Mouse (Mus musculus) CH12.LX (cell line): ENCODE measurements around the gene Nr1h4. TPM values are rescaled to one million over a fixed set of nuclear protein-coding genes. Genes with fewer than 3 reads are reported as not detected.

Experiments used
- DNase-seq: peaks from one replicate; pipeline ENCODE4 v3.0.0-alpha.2; 2013; ENCODE audit errors: extremely low read depth
- H3K27ac ChIP-seq: 2 replicates; pipeline ENCODE4 v1.5.1; 2012; ENCODE audit warnings: low read depth, mild to moderate bottlenecking, control low read depth, moderate library complexity; ENCODE audit not compliant: insufficient read depth
- H3K27me3 ChIP-seq: replicated peaks from 2 replicates; pipeline ENCODE3; 2012; ENCODE audit warnings: inconsistent platforms
- H3K36me3 ChIP-seq, 2 experiments: replicated peaks in 1 of 2; 2 replicates each; pipeline versions ENCODE3 to v1.6.1; 2012; ENCODE audit warnings: inconsistent platforms in 1 of 2, low read length in 1 of 2, mild to moderate bottlenecking in 1 of 2, mixed read lengths in 1 of 2, moderate library complexity in 1 of 2; ENCODE audit not compliant: control insufficient read depth in 1 of 2, insufficient read depth in 1 of 2
- H3K4me1 ChIP-seq, 2 experiments: 2 replicates each; pipeline ENCODE4 v1.6.1; 2012; ENCODE audit warnings: inconsistent platforms in 1 of 2, moderate library complexity in 1 of 2; ENCODE audit not compliant: insufficient read depth in 2 of 2, control insufficient read depth in 1 of 2
- H3K4me2 ChIP-seq: 2 replicates; pipeline ENCODE4 v1.6.1; 2012; ENCODE audit warnings: low read depth, mild to moderate bottlenecking, control low read depth; ENCODE audit not compliant: poor library complexity, insufficient read depth, severe bottlenecking
- H3K4me3 ChIP-seq, 3 experiments: fragments of 150-350 bp in 1 of 3; sonication (generic) in 1 of 3; replicated peaks in 1 of 3; 2 replicates each; pipeline versions ENCODE3 to v1.5.1; 2011 to 2012; ENCODE audit warnings: low read depth in 2 of 3, low read length in 2 of 3, mild to moderate bottlenecking in 2 of 3, moderate library complexity in 2 of 3, control low read depth in 1 of 3, improper control_type of control experiment in 1 of 3, inconsistent platforms in 1 of 3, mixed read lengths in 1 of 3; ENCODE audit not compliant: poor library complexity in 1 of 3
- H3K79me2 ChIP-seq: replicated peaks from 2 replicates; pipeline ENCODE4 v1.6.1; 2012; ENCODE audit warnings: mild to moderate bottlenecking, moderate library complexity; ENCODE audit not compliant: control insufficient read depth, poor library complexity, insufficient read depth, severe bottlenecking; ENCODE audit errors: extremely low read depth
- H3K9ac ChIP-seq: 2 replicates; pipeline ENCODE4 v1.6.1; 2012; ENCODE audit warnings: low read depth, mild to moderate bottlenecking, control low read depth, moderate library complexity; ENCODE audit not compliant: insufficient read depth
- H3K9me3 ChIP-seq: replicated peaks from 2 replicates; pipeline ENCODE3; 2012; ENCODE audit warnings: low read length, inconsistent platforms, mixed read lengths
- CTCF ChIP-seq, 2 experiments: IDR thresholded peaks in 1 of 2; conservative IDR thresholded peaks in 1 of 2; 2 replicates each; pipeline ENCODE4 v1.5.1; 2011 to 2012; ENCODE audit warnings: low read depth in 2 of 2, low read length in 2 of 2, improper control_type of control experiment in 1 of 2, inconsistent platforms in 1 of 2, mild to moderate bottlenecking in 1 of 2, moderate library complexity in 1 of 2
- ELF1 ChIP-seq: IDR thresholded peaks from 2 replicates; pipeline ENCODE4 v1.6.1; 2014; ENCODE audit warnings: low read depth, mild to moderate bottlenecking, inconsistent platforms, low read length, improper control_type of control experiment
- EP300 ChIP-seq: IDR thresholded peaks from 2 replicates; pipeline ENCODE4 v1.6.1; 2011; ENCODE audit warnings: low read length, improper control_type of control experiment
- GABPA ChIP-seq: IDR thresholded peaks from 2 replicates; pipeline ENCODE4 v1.6.1; 2012; ENCODE audit warnings: low read depth, low read length, improper control_type of control experiment, inconsistent platforms; ENCODE audit not compliant: insufficient replicate concordance
- HCFC1 ChIP-seq: IDR thresholded peaks from 2 replicates; pipeline ENCODE4 v1.6.1; 2012; ENCODE audit warnings: low read depth, mild to moderate bottlenecking, inconsistent platforms, low read length, improper control_type of control experiment
- JUN ChIP-seq: IDR thresholded peaks from 2 replicates; pipeline ENCODE4 v1.6.1; 2011; ENCODE audit warnings: low read depth, mild to moderate bottlenecking, low read length, improper control_type of control experiment, moderate library complexity; ENCODE audit not compliant: insufficient read depth
- JUND ChIP-seq: conservative IDR thresholded peaks from 2 replicates; pipeline ENCODE4 v1.6.1; 2011; ENCODE audit warnings: low read depth, low read length, improper control_type of control experiment
- KAT2A ChIP-seq: IDR thresholded peaks from 2 replicates; pipeline ENCODE4 v1.6.1; 2012; ENCODE audit warnings: low read length, improper control_type of control experiment, inconsistent platforms; ENCODE audit not compliant: insufficient replicate concordance
- MAFK ChIP-seq: IDR thresholded peaks from 2 replicates; pipeline ENCODE4 v1.6.1; 2011; ENCODE audit warnings: low read length, improper control_type of control experiment; ENCODE audit not compliant: insufficient replicate concordance
- MAX ChIP-seq: IDR thresholded peaks from 2 replicates; pipeline ENCODE4 v1.6.1; 2011; ENCODE audit warnings: low read length, improper control_type of control experiment
- MEF2A ChIP-seq: IDR thresholded peaks from 2 replicates; pipeline ENCODE4 v1.6.1; 2014; ENCODE audit warnings: low read depth, mild to moderate bottlenecking, inconsistent platforms, low read length, improper control_type of control experiment, borderline replicate concordance
- MXI1 ChIP-seq: IDR thresholded peaks from 2 replicates; pipeline ENCODE4 v1.6.1; 2011; ENCODE audit warnings: mild to moderate bottlenecking, low read depth, low read length, improper control_type of control experiment
- MYC ChIP-seq: IDR thresholded peaks from 2 replicates; pipeline ENCODE4 v1.6.1; 2011; ENCODE audit warnings: low read depth, mild to moderate bottlenecking, improper control_type of control experiment, low read length
- NRF1 ChIP-seq: IDR thresholded peaks from 2 replicates; pipeline ENCODE4 v1.6.1; 2014; ENCODE audit warnings: low read depth, mild to moderate bottlenecking, inconsistent platforms, low read length, improper control_type of control experiment, moderate library complexity
- POLR2A ChIP-seq: IDR thresholded peaks from 2 replicates; pipeline ENCODE4 v1.6.1; 2011; ENCODE audit warnings: low read depth, mild to moderate bottlenecking, improper control_type of control experiment, low read length
- RCOR1 ChIP-seq: conservative IDR thresholded peaks from 2 replicates; pipeline ENCODE4 v1.6.1; 2012; ENCODE audit warnings: low read depth, mild to moderate bottlenecking, inconsistent platforms, low read length, improper control_type of control experiment
- SIN3A ChIP-seq: IDR thresholded peaks from 2 replicates; pipeline ENCODE4 v1.6.1; 2012; ENCODE audit warnings: low read length, improper control_type of control experiment, inconsistent platforms
- SMC3 ChIP-seq: IDR thresholded peaks from 2 replicates; pipeline ENCODE4 v1.6.1; 2011; ENCODE audit warnings: low read depth, low read length, improper control_type of control experiment
- TCF12 ChIP-seq: IDR thresholded peaks from 2 replicates; pipeline ENCODE4 v1.6.1; 2014; ENCODE audit warnings: low read depth, mild to moderate bottlenecking, inconsistent platforms, low read length, improper control_type of control experiment
- UBTF ChIP-seq: IDR thresholded peaks from 2 replicates; pipeline ENCODE4 v1.6.1; 2012; ENCODE audit warnings: low read depth, mild to moderate bottlenecking, inconsistent platforms, low read length, improper control_type of control experiment, moderate library complexity
- USF2 ChIP-seq: conservative IDR thresholded peaks from 2 replicates; pipeline ENCODE4 v1.6.1; 2011; ENCODE audit warnings: low read depth, low read length, improper control_type of control experiment
- ZKSCAN1 ChIP-seq: IDR thresholded peaks from 2 replicates; pipeline ENCODE4 v1.6.1; 2012; ENCODE audit warnings: low read depth, inconsistent platforms, low read length, improper control_type of control experiment, borderline replicate concordance
- dilution Hi-C: fragments of 300-500 bp; cut with MboI; formaldehyde crosslinking; loops from 2 replicates; pipeline ENCODE4 v1.14.3; 2020; ENCODE audit warnings: low sequenced_read_pairs; ENCODE audit not compliant: extremely low pct_unique_long_range_greater_than_20kb, extremely low pct_ligation_motif_present
- in situ Hi-C: fragments of 300-500 bp; cut with MboI; formaldehyde crosslinking; loops from 3 replicates; pipeline ENCODE4 v1.14.3; 2019; ENCODE audit warnings: low sequenced_read_pairs, low pct_ligation_motif_present, low pct_unique_long_range_greater_than_20kb, mixed read lengths
- polyA plus RNA-seq: library from polyadenylated mRNA; unstranded; fragments of >175 nt; gene quantifications from 2 replicates; pipeline ENCODE4 v1.2.1, GENCODE M21; 2012; ENCODE audit warnings: low read depth; ENCODE audit not compliant: insufficient read length
- total RNA-seq, 2 experiments: library from RNA; depleted of rRNA; stranded (reverse); fragments of 300-350 nt in 1 of 2; fragments of >200 nt in 1 of 2; gene quantifications; 2 replicates each; pipeline ENCODE4 v1.2.3; 2012 to 2014

Nr1h4 gene
- total and polyA plus RNA-seq, 3 experiments, result not detected

GRCm38 (mm10) chr10:89501902-89502301 is 31.5 kb downstream of the Nr1h4 start:
- in situ Hi-C loops, result no loop called here

GRCm38 (mm10) chr10:89495537-89495936 is 37.8 kb downstream of the Nr1h4 start:
- Histone ChIP-seq H3K9me3 (no peaks in the 10 kb centered on the region), H3K4me1 (no peaks in the 10 kb centered on the region), H3K79me2 (no peaks in the 10 kb centered on the region), H3K36me3 (no peaks in the 10 kb centered on the region), H3K9ac (no peak overlapping the region), H3K27ac (no peak overlapping the region), H3K27me3 (no peaks in the 10 kb centered on the region), H3K4me2 (no peak overlapping the region), H3K4me3 (no peak overlapping the region)
- DNase-seq, result no peak
- no peak for TF ChIP-seq GABPA
- TF ChIP-seq SMC3, result no peak
- TF ChIP-seq CTCF (conservative IDR thresholded peaks at IDR 0.05 in 1 of 2, IDR thresholded peaks at IDR 0.05 in 1 of 2; ENCODE audit: low read depth in 2 of 2, low read length in 2 of 2), result no peak
- no peak for TF ChIP-seq MAX
- no peak for TF ChIP-seq HCFC1
- TF ChIP-seq MXI1, result no peak
- TF ChIP-seq MEF2A, result no peak
- no peak for TF ChIP-seq KAT2A
- no peak for TF ChIP-seq MAFK
- TF ChIP-seq NRF1, result no peak
- TF ChIP-seq UBTF, result no peak
- no peak for TF ChIP-seq RCOR1
- TF ChIP-seq ZKSCAN1, result no peak
- TF ChIP-seq JUN, result no peak
- TF ChIP-seq EP300, result no peak
- TF ChIP-seq TCF12, result no peak
- TF ChIP-seq MYC, result no peak
- dilution Hi-C loops (no loop called here), in situ Hi-C loops (no loop called here)

More at GRCm38 (mm10) chr10:89501902-89502301, 31.5 kb downstream of the Nr1h4 start:
- Histone ChIP-seq H3K79me2 (no peaks in the 10 kb centered on the region), H3K9me3 (no peaks in the 10 kb centered on the region), H3K4me1 (no peaks in the 10 kb centered on the region), H3K9ac (no peak overlapping the region), H3K27me3 (no peaks in the 10 kb centered on the region), H3K4me3 (no peak overlapping the region), H3K27ac (no peak overlapping the region)
- no peak for DNase-seq
- dilution Hi-C loops, result no loop called here
- TF ChIP-seq KAT2A (no peak), POLR2A (no peak), SIN3A (no peak), MAX (no peak), ELF1 (no peak), UBTF (no peak), JUND (no peak), USF2 (no peak), ZKSCAN1 (no peak), CTCF (conservative IDR thresholded peaks at IDR 0.05 in 1 of 2, IDR thresholded peaks at IDR 0.05 in 1 of 2; ENCODE audit: low read depth in 2 of 2, low read length in 2 of 2) (no peak), NRF1 (no peak)
- TF ChIP-seq, all 38 proteins: peak for 0
- Histone ChIP-seq H3K4me2 (no peak overlapping the region), H3K36me3 (no peaks in the 10 kb centered on the region)
